Mouse (Mus musculus): Measurements from ENCODE around the gene Hist1h2ae.

DNA sequence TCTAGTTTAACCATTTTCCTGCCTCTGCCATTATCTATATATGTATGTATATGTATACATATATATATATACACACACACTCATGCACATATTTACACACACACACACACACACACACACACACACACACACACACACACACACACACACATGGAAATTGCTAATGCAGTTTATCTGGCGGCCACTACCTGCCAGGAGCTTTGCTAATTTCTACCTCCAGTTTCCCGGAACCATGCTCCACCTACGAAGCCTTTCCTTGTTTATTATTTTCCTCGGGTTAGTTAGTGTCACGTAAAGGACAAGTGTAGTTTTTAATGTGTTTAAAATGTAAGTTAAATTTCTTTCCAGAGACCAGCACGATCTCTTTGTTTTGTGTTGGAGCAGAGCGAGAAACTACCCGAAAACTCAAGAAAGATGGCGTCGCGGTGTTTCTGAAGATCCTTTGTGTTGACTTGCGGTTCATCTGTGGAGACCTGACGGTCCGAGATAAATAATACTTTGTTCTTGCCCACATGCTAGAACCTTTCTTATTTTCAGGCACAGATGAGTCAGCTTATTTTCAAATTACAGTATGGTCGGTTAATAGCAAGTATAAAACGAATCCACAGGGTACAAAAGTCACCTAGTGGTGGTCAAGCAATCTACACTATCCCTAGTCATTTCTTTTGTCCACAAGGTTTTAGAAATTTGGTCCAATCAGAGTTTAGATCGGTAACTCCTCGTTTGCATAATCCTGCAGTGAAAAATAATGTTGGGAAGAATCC, 8.1 kb downstream of the Hist1h2ae start:
- TF ChIP-seq CTCF (IDR thresholded peaks at IDR 0.05; ENCODE audit: low read depth, low read length) (no peak), POLR2A (IDR thresholded peaks at IDR 0.05; ENCODE audit: borderline replicate concordance, low read depth, low read length) (no peak)
